Mouse (Mus musculus) adrenal gland, postnatal 10 days (tissue): ENCODE data around the gene Cobll1. TPM values are rescaled to one million over a fixed set of nuclear protein-coding genes. Genes with fewer than 3 reads are reported as not detected.
A peak's percentile ranks its signal among the peaks of the same experiment; 100 is the strongest.

Experiments
- DNase-seq: peaks from one replicate; pipeline ENCODE4 v3.0.0; 2021; ENCODE audit warnings: mixed read lengths
- total RNA-seq, 2 experiments: library from RNA; stranded (reverse); gene quantifications; 2 replicates each; pipeline ENCODE4 v1.2.3; 2021

Cobll1 gene
- total RNA-seq, 2 experiments from 2014 or later = 106 to 124 TPM

DNA sequence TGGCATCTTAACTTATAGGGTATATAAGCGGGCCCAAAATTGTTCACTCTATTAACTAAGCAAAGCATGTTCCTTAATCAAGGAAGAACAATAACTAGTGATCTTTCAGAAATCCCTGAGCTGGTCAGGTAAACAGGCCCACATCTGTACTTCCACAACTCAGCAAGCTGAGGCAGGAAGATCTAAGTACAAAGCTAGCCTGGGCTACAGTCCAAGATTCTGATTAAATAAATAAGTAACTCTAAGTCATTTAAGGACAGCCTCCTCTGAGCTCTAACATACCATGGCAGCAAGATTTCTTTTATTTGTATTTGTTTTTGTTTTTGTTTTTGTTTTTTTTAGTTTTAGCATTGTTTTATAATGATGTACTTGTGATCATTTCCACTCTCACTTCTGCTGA is 42.2 kb downstream of the Cobll1 start:
- no peak for DNase-seq

DNA sequence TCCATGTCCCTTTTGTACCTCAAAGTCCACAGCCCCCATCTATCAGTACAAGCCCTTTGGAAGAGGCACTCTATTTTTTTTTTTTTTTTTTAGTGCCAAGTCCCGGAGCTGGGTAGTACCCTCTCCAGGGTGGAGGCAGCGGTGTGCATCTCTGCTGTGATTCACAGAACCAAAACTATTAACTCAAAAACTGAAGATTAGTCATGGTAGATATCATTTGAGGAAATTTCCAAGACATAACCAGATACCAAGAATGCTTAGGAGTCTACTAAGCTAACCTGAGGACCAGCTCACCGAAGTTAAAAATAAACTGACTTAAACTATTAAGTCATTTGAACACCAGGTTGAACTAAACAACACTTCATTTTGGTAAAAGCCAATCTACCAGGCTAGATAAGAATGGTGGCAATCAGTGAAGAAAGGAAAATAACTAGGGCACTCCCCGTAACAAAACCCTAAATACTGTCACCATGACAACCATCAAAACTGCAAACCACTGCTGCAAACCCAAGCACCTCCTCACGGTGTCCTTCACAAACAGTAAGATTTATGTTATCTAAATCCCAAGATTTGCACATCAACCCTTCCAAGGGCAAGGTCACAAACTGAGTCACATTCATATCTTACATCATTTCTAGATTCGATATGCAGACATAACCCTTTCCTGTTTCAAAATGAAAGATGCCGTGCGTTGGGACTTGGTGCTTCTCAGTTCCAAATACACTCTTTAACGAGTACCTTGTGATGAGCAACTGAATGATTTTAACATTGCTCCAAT is 43.8 kb downstream of the Cobll1 start:
- DNase-seq = peak; percentile 37

DNA sequence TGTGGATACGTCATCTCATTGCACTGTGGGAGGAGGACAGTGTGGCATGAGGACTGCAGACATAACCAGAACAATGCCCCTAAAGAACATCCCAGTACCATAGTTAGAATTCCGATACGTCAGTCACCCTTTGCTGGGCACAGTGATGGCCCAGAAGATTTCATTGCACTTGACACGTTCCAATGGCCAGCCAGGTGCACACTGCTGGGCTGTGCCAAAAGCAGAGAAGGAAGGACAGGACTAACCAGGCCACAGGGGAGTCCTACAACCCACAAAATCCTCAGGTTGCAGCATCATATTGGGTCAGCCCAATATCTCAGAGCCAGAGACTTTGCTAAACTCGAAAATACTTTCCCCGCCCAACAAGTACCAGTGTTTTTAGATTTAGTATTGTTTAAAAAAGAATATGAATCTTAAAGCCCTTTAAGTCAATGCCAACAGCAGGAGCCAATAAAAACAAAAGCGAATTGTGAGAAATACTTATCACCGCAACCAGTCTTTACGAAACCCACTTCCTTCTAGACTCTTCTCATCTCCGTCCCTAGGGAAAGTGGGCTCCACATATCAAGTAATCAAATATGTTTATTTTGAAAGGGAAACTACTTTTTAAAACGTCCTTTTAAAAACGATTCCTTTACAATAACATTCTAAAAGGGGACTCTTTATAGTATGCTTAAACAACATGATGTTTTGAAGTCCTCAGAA is 46.0 kb downstream of the Cobll1 start:
- no peak for DNase-seq

DNA sequence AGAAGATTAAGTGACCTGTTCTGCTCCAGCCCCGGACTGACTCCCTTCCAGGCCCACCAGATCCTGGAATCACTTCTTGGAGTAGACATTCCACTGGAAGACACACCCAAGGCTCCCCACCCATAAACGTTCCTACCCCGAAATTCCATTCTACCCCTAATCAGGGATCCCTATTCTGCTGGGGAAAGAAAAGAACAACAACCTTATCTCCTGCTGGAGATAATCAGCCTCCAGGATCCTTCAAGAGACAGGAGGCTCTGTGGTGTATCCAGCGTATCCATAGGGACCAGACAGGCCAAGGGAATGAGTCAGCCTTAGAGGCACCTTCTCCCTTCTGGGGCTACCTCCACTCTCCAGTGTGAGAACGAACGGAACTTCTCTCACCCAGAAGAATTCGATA is 47.8 kb downstream of the Cobll1 start:
- no peak for DNase-seq

DNA sequence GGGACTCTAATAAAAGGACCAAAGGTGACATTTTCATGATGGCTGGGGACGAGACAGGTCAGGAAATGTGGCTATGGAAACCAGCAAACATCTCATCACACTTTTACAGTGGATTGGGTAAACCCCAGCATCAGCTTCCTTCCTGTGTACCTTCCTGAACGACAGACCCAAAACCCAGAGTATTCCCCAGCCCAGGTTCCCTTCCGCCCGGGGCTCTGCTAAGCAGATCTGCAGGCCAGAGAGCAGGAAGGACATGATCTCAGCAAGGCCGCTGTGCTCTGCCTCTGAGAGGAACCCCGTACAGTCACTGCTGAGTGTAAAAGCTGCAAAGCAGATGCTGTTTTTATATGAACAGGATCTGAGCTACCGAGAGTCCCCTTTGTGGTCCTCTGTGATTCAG is 49.9 kb downstream of the Cobll1 start:
- peak; percentile 56 for DNase-seq

DNA sequence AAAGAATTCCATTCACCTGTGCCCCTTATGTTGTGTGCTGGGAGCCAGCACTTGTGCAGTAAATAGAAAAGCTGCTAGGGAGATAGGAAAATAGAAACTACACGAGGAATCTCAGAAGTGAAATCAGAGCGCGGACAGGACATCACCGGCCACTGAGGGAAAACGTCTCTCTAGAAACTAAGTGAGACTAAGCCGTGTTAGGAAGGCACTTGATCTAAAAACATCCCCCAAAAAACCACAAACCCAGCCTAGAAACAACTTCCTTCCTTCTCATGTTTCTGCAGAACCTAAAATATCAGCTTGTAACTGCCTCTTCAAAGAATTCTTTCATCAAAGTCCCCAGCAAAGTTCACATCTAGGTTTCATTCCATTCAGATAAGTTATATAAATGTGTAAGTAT is 50.6 kb downstream of the Cobll1 start:
- no peak for DNase-seq

DNA sequence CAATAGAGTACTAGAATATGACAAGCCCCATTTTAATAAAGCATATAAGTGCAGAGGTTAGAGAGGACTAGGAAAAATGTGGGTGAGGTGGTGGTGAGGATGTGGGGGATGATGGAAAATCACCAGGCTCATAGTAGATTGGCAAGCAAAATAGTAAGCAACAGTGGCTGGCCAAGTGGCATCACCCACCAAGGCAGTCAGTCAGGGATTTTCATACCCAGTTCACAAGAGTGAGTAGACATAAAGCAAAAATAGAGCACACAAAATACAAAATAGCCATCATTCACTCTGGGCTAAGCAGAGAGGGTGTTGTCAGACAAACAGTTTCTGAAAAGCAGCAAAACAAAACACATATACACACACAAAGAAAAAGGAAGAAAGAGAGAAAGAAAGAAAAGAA is 51.6 kb downstream of the Cobll1 start:
- no peak for DNase-seq

DNA sequence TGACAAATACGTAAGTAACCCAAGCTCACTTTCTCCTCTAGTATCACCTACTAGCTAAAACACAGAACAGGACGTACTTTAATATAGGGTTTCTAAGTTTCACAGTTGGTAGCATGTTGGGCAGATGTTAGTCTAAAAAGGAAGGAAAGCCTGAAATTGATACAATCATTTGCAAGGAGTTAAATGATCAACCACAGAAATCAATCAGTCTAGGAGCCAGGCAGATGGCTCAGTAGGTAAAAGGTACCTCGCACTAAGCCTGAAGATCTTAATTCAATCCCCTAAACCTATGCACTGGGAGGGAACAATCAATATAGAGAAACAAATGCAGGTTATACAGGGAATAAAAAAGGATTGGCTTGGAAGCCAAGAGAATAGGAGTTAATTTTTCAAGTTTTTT is 52.0 kb downstream of the Cobll1 start:
- DNase-seq = no peak

DNA sequence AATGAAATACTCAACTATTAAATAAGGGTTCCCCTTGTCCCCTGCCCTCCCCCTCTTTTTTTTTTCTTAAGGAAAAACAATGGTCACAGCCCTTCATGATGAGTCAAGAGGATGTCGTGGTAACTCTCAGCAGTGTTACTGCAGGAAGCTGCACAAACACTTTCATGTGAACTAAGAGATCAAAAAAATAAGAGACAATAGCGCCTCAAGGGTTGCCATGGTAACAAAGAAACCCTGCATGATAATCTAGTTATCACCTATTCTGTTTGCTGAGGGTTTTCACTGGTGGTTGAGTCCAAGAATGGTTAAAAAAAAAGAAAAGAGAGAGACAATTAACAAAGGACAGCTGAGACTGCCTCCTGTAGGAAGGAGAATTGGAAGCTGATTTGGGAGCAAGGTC is 56.5 kb downstream of the Cobll1 start:
- DNase-seq = no peak

DNA sequence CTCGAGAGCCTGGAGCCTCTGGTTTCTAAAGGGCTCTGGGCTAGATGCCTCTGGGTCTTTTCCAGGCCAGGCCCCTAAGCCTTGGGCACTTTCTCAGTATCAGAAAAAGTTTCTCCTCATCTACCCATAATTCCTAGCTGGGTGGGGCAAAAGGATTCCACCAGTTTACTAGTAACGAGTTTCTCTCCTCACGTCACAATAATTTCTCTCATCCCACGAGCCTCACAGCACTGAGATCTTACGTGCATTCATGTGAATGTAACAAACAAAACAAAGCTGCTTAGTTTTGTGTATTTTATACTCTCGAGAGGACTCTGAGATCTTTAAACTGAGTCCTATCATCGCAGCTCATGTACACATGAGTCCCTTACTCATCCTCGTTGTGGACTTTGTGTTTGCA is 57.5 kb downstream of the Cobll1 start:
- no peak for DNase-seq

DNA sequence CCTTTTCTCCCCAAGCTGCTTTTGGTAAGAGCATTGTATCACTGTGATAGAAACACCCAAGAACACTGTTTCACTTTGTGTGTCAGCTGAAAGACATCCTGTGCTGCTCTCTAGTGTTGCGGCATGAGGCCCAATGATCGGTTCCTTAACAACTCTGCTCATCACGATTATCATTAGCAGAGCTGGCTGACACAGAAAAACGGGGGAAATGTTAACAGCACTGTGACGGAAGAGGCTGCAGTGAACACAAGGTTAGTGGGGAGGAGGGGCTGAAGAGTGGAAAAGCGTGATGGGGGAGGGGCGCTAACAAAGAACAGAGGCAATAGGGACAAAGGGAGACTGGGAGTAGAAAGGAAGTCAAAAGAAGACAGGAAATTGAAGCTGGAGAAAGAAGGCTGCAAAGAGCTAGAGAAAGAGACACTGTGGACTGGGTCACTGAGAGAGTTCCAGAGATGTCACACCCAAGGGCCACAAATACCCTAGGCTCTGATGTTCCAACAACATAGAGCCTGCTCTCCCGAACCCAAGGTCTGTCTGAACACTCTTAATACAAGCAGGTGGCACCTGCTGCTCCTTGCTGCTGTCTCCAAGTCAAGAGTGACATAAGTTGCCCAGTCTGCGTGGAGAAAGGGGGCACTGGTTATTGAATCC is 58.0 kb downstream of the Cobll1 start:
- DNase-seq = no peak

DNA sequence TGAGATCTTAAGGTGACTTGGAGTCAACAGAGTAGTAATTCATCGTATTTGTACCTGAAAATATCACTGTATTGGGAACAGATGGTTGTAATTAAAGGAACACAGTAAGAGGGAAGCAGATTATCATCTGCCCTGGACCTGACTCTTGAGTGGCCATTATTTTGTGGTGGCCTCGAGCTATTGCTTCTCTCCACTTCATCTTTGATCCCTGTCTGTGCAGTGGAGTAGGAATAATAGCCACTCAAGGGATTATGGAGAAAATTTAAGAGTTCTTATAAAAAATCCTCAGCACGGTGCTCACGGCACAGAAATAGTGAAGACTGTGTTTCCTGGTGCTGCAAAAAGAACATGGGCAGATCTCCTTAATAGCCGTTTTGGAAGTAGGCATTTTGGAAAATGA is 63.6 kb downstream of the Cobll1 start:
- no peak for DNase-seq

DNA sequence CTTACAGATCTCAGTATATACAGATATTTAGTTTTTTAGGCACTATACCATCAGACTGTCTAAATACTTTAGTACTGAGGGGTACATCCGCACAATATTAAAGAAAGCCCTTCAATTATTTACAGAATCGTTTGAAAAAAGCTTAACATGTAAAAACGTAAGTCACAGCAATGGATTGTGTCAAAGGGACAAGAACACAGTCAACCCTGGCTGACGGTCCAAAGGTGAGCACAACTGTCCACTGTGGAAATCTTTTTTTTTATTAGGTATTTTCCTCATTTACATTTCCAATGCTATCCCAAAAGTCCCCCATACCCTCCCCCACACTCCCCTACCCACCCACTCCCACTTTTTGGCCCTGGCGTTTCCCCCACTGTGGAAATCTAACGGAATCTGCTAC is 67.1 kb downstream of the Cobll1 start:
- DNase-seq = no peak

DNA sequence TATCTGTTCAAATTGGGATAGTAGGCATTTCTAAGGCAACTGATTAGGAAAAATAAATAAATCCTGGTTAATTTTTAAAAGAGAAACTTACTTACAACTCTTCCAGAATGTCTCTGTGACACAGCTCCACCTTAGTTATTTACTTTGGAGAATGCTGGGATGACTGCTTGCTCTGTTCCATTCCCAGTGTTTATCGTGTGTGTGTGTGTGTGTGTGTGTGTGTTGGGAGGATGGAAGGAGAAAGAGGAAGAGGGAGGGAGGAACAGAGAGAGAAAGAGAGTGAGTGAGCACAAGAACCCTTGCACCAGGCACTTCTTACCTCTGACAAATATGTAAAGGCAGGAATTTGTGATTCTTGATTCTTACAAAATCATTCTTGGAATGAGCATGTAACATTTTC is 67.7 kb downstream of the Cobll1 start:
- DNase-seq = no peak

DNA sequence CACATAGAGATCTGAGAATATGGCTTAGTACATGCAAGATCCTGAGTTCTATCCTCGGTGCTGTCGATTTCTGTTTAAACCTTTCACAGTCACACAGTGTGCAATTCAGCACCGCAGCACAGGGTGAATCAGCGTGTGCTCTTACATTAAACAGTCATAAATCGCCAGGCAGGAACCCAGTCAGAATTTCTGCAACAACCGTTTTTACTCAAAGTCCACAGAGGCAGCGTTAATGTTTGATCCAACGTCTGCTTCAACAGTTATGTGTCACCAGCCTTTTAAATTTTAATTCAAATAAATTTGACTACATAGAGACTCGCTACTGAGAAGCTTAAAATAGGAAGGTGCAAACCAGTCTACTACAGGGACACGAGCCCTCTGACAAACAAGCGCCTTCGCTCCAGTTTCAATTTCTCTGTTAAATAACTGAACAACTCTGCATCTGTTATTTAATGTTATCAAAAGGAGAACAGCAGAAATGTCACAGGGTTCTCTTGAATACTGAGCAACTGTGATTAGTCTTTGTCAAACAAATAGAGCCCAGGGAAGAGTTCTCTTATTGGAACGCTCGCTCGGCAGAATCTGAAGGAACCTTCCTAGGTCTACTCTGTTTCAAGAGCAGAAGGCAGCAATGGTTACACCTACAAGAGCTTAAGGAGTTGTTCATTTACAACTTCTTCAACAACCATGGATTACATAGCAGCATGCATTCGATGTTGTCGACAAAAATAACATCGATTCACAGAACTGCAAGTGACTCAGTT is 68.3 kb downstream of the Cobll1 start:
- DNase-seq = no peak

DNA sequence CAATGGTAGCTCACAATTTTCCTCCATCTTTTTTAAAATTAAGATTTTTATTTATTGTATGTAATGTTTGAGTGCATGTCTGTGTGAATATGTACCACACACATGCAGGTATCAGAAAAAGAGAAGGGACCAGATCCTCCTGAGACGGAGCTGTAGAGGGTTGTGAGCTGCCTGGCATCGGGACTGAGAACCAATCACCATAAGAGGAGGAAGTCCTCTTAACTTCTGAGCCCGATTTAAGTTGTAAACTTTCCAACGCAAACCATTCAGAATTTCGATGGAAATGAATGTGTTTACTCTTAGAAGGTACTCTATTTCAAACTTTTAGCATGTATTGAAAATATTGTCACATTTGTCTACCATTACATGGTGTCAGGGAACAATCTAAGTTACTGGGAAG is 68.9 kb downstream of the Cobll1 start:
- no peak for DNase-seq

DNA sequence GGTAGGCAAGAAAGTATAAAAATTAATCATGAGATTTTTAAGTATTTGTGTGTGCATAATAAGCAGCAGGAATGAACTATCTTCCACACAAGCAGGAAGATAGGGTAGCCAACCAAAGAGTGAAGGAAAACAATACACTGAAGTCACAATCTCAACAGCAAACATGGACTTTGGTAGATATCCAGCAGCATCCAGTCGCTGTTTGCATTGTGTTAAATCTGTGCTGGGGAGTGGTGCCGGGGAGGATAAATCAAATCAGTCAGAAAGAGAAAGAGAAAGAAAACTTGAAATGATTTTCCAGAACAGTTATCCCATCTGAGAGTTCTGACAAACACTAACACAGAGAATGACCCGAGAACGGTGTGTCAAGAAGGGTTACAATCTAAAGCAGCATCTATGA is 75.2 kb downstream of the Cobll1 start:
- no peak for DNase-seq

DNA sequence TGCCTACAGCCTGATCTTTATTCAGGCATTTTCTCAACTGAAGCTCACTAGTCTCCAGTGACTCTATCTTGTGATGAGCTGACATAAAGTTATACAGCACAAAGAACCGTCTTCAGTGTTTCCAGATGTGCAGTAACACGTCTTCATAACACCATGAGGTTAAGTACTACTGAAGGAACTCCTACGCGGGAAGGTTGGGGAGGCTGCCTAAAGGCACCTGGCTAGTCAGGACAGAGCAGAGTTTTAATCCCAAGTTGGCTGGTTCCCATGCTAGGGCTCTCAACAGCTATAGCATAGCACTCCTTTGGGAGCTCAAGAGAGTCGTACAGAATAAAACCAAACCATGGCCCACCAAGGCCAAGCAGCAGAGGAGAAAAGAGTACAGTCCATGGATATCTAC is 76.6 kb downstream of the Cobll1 start:
- DNase-seq = no peak

DNA sequence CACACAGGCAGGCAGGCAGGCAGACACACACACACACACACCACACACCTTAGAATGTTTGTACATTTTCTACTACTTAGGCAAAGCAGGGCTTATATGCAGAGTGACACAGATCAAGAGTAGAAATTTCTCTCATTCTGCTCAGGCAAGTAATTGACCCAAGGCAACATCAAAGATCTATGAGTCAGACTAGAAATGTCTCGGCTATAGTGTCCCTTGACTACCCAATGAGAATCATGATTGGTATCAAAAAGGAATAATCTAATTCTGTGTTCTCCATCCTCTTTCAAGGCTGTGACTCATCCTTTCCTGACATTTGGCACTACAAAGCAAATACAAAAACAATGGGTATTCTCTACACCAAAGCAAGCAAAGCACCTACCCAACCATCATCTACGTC is 77.5 kb downstream of the Cobll1 start:
- DNase-seq = no peak

DNA sequence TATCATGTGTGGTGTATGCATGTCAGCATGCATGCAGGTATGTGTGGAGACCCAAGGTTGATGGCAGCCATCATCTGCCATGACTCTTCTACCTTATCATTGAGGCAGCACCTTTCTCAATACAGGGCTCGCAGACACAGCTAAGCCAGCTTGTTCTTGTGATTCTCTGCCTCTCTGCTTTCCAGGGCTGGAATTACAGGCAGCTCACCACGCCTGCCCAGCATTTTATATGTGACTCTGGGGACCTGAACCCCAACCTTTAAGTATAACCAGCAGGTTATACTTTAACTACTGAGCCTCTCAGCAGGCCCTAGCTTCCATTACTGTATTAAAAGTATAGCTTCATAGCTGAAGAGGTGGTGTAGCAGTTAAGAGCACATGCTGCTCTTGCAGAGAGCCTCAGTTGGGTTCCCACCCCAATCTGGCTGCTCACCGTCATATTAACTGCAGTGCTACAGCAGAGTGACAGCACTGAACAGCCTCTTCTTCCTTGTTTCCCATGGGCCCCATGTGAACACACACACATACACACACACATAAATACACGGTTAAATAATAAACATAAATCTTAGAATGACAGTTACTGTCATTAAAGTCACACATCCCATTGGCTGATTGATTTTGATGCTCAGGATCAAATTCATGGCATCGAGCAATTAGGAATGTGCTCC is 81.1 kb downstream of the Cobll1 start:
- DNase-seq = no peak

DNA sequence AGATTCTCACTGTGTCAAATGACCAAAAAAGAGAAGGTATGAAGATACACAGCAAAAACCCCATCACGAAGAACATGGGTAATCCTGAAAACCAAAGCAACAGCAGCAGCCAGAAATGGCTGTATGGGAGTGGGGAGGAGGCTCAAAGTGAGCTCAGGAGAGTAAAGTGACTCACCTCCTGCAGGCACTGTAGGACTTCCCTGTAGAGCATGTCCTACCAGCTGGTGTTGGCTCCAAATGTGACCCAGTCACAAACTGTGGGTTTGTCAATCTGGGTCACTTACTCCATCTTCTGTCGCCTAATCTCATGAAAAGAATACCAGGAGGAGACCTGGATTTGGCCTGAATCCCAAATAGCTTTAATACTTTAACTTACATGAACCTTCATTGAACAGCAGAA is 81.9 kb downstream of the Cobll1 start:
- DNase-seq = no peak

DNA sequence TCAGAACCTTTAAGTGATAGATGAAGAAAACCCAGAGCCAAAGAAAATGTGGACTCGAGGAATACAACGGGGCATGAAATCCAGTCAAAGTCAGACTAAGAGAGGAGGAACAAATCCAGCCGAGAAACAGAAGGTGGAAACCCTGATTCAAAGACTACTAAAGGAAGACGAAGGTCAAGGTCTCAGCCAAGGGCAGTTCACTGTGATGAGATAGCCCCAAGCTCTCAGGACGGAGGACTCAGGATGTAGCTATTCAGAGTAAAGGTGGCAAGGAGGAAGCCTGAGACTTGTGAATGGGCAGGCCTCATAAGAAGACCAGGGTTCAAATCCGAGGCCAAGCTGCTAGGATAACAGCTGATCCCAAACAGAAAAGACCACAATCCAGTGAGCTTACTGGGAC is 90.3 kb downstream of the Cobll1 start:
- DNase-seq = no peak
